ENCODE assay signal across 8 mouse cellular contexts in the genomic region with DNA sequence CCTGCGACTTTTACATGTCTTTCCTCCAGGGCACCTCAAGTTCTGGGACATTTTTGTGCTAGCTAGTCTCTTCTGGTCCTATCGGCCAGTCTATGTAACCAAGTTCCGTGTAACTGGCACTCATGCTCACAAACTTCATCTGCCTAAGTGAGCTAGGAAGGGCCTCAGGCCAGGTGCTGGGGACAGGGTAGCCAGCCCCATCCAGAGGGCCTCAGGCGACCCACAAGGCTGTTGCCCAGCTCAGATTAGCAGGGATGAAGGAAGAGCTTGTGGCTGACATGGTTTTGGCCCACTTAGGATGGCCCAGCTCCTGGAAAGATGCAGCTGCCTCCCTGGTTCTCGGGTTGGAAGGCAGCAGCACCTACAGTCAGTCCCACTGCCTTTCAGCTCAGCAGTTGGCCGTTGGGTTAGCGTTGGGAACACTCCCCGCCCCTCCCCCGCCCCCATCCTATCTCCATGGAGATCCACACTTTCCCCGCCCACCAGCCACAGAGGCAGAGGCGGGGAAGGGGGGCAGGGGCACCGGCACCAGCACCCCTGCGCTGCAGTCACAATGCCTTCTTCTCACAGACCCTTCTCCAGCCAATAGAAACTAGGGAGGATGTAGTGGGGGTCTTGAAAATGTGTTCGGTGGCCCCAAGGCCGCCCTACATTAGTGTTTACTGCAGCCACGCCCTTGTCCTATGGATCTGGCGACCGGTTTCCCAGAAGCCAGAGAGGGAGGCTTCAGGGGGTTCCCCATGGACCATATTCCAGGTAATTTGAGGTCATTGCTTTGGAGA. TPM values are rescaled to one million over a fixed set of nuclear protein-coding genes. Genes with fewer than 3 reads are reported as not detected.
A peak's percentile ranks its signal among the peaks of the same experiment; 100 is the strongest.
DNase-seq lines count a peak whose midpoint lies in the region; ATAC-seq lines count a peak whose summit lies in the region.

No protein-coding gene starts in this region.

- peak; percentile 63 for ATAC-seq in lung, embryonic 15.5 days (ENCODE audit: borderline replicate concordance, extremely low read depth, low FRiP score, low TSS enrichment)
- peak; percentile 83 for ATAC-seq in hindbrain, embryonic 11.5 days (ENCODE audit: low FRiP score)
- ATAC-seq in limb, embryonic 11.5 days (ENCODE audit: insufficient number of reproducible peaks, low FRiP score, low TSS enrichment, low read depth): peak; percentile 87

- peaks cover 19% of the 10 kb centered on the region for H3K4me1 ChIP-seq in lung, embryonic 15.5 days
- peaks cover 10% of the 10 kb centered on the region for H3K4me1 ChIP-seq in hindbrain, embryonic 11.5 days (replicated peaks; ENCODE audit: control insufficient read depth, insufficient read depth, low read length)
- H3K4me1 ChIP-seq in limb, embryonic 11.5 days (ENCODE audit: control insufficient read depth, insufficient read depth, low read length): peaks cover 17% of the 10 kb centered on the region

- DNase-seq in lung, adult 18-20 months: no peak
- DNase-seq in embryo, embryonic 9.5 days (ENCODE audit: extremely low spot score): peak; percentile 89
- peak; percentile 90 for DNase-seq in hindbrain, embryonic 11.5 days (ENCODE audit: low spot score)
- DNase-seq in limb, embryonic 11.5 days (ENCODE audit: low spot score): peak; percentile 83
- peak; percentile 81 for DNase-seq in neural tube, embryonic 10.5 days (ENCODE audit: extremely low spot score, low spot score)
- DNase-seq in adipocyte (ENCODE audit: low spot score): no peak
- no peak for DNase-seq in adrenal gland, postnatal 4 days (ENCODE audit: low spot score in 2 of 2)

- H3K9me3 ChIP-seq in lung, embryonic 15.5 days: no peaks in the 10 kb centered on the region
- no peaks in the 10 kb centered on the region for H3K9me3 ChIP-seq in hindbrain, embryonic 11.5 days (ENCODE audit: control insufficient read depth, low read length)
- H3K9me3 ChIP-seq in limb, embryonic 11.5 days (ENCODE audit: control insufficient read depth, low read length): no peaks in the 10 kb centered on the region

- peak overlapping the region; percentile 32 for H3K4me3 ChIP-seq in lung, embryonic 15.5 days
- H3K4me3 ChIP-seq in hindbrain, embryonic 11.5 days (ENCODE audit: low read depth, low read length): peak overlapping the region; percentile 22
- H3K4me3 ChIP-seq in limb, embryonic 11.5 days (ENCODE audit: low read depth, low read length): peak overlapping the region; percentile 11

- H3K36me3 ChIP-seq in lung, embryonic 15.5 days: 0 out of 2 replicates have a peak, but pooled peaks cover 5% of the 10 kb centered on the region
- no peaks in the 10 kb centered on the region for H3K36me3 ChIP-seq in hindbrain, embryonic 11.5 days (ENCODE audit: control insufficient read depth, insufficient read depth, low read length)
- no peaks in the 10 kb centered on the region for H3K36me3 ChIP-seq in limb, embryonic 11.5 days (ENCODE audit: control insufficient read depth, insufficient read depth, low read length)

- H3K27me3 ChIP-seq in lung, embryonic 15.5 days: no peaks in the 10 kb centered on the region
- H3K27me3 ChIP-seq in hindbrain, embryonic 11.5 days (ENCODE audit: control insufficient read depth, insufficient read depth, low read length): no peaks in the 10 kb centered on the region
- H3K27me3 ChIP-seq in limb, embryonic 11.5 days (ENCODE audit: control insufficient read depth, insufficient read depth, low read length): no peaks in the 10 kb centered on the region

- H3K9ac ChIP-seq in lung, embryonic 15.5 days: peak overlapping the region; percentile 31; the same call in 1 of the 2 replicates
- peak overlapping the region; percentile 46 for H3K9ac ChIP-seq in hindbrain, embryonic 11.5 days (ENCODE audit: low read depth, low read length)
- peak overlapping the region; percentile 35 for H3K9ac ChIP-seq in limb, embryonic 11.5 days (ENCODE audit: low read length)

- H3K27ac ChIP-seq in lung, embryonic 15.5 days: peak overlapping the region; percentile 57
- H3K27ac ChIP-seq in hindbrain, embryonic 11.5 days (ENCODE audit: low read depth, low read length): peak overlapping the region; percentile 87
- peak overlapping the region; percentile 89 for H3K27ac ChIP-seq in limb, embryonic 11.5 days (replicated peaks; ENCODE audit: low read depth, low read length)

- WGBS in lung, embryonic 15.5 days: 8% methylated on average over 18 of the region's 18 CpGs
- 6% methylated on average over 17 of the region's 18 CpGs for WGBS in hindbrain, embryonic 11.5 days
- 6% methylated on average over 18 of the region's 18 CpGs for WGBS in limb, embryonic 11.5 days

- H3K4me2 ChIP-seq in lung, embryonic 15.5 days: peak overlapping the region; percentile 62
- peak overlapping the region; percentile 52 for H3K4me2 ChIP-seq in hindbrain, embryonic 11.5 days (replicated peaks; ENCODE audit: low read depth, low read length)
- H3K4me2 ChIP-seq in limb, embryonic 11.5 days (ENCODE audit: low read depth, severe bottlenecking): peak overlapping the region; percentile 51

RNA-seq across cellular contexts. Expression of gene H1fx, which starts 12.5 kb away (rescaled TPM):
- polyA plus RNA-seq in lung, embryonic 15.5 days (2015; fragmentation: Nextera tagmentation; extraction: Ambion mirVana): 44.4 and 46.6 TPM in 2 replicates
- 41.3 and 74.2 TPM in 2 replicates for polyA plus RNA-seq in hindbrain, embryonic 11.5 days (2014; fragmentation: Nextera tagmentation; extraction: Ambion mirVana)
- 98.9 and 122 TPM in 2 replicates for polyA plus RNA-seq in limb, embryonic 11.5 days (2014; fragmentation: Nextera tagmentation; extraction: Ambion mirVana)
- 10 to 100 TPM; 67.6 to 77.3 TPM for total RNA-seq in adrenal gland, postnatal 4 days (2021)

RNA-seq across cellular contexts. Expression of gene Rab7, which starts 51.1 kb away (rescaled TPM):
- polyA plus RNA-seq in lung, embryonic 15.5 days (2015; fragmentation: Nextera tagmentation; extraction: Ambion mirVana): 197 and 206 TPM in 2 replicates
- polyA plus RNA-seq in hindbrain, embryonic 11.5 days (2014; fragmentation: Nextera tagmentation; extraction: Ambion mirVana): 273 and 288 TPM in 2 replicates
- polyA plus RNA-seq in limb, embryonic 11.5 days (2014; fragmentation: Nextera tagmentation; extraction: Ambion mirVana): 208 and 216 TPM in 2 replicates
- 100 to 1,000 TPM; 263 to 269 TPM for total RNA-seq in adrenal gland, postnatal 4 days (2021)

Comparison
In these comparisons a context has a peak if more than half of its experiments do, and no peak if none do; other contexts are left out.
1. DNase-seq: peak in embryo, embryonic 9.5 days (single experiment), hindbrain, embryonic 11.5 days (single experiment), limb, embryonic 11.5 days (single experiment) and neural tube, embryonic 10.5 days (single experiment); none in lung, adult 18-20 months (0 of 2), adipocyte (single experiment) and adrenal gland, postnatal 4 days (0 of 2).
2. Peak in every context shown above with its lines, with median percentiles within 50 percentile points of each other: ATAC-seq, H3K27ac ChIP-seq, H3K4me2 ChIP-seq, H3K4me3 ChIP-seq and H3K9ac ChIP-seq.